Mouse (Mus musculus) heart, embryonic 10.5 days (tissue): ENCODE data around the gene Flrt1. TPM values are rescaled to one million over a fixed set of nuclear protein-coding genes. Genes with fewer than 3 reads are reported as not detected.
"Not testable (repeated sequence)": the region's sequence is repeated elsewhere in the genome, so short reads cannot be mapped to it uniquely, and the experiment has no call there.

Experiments used
- DNase-seq: peaks from one replicate; pipeline ENCODE4 v3.0.0-alpha.2; 2017; ENCODE audit warnings: low spot score
- H3K27ac ChIP-seq: fragments of 300-500 bp; sonication (generic); 2 replicates; pipeline ENCODE4 v1.5.1; 2016; ENCODE audit warnings: mild to moderate bottlenecking
- H3K27me3 ChIP-seq: fragments of 300-500 bp; sonication (generic); 2 replicates; pipeline ENCODE4 v1.6.1; 2016; ENCODE audit warnings: mild to moderate bottlenecking; ENCODE audit not compliant: poor library complexity, insufficient read depth, severe bottlenecking
- H3K36me3 ChIP-seq: fragments of 300-500 bp; sonication (generic); 2 replicates; pipeline ENCODE4 v1.6.1; 2016; ENCODE audit warnings: mild to moderate bottlenecking, moderate library complexity
- H3K4me1 ChIP-seq: fragments of 300-500 bp; sonication (generic); 2 replicates; pipeline ENCODE4 v1.6.1; 2016; ENCODE audit warnings: mild to moderate bottlenecking
- H3K4me3 ChIP-seq: fragments of 300-500 bp; sonication (generic); 2 replicates; pipeline ENCODE4 v1.5.1; 2016; ENCODE audit warnings: mild to moderate bottlenecking, moderate library complexity
- H3K9me3 ChIP-seq: fragments of 300-500 bp; sonication (generic); 2 replicates; pipeline ENCODE4 v1.6.1; 2016; ENCODE audit warnings: mild to moderate bottlenecking, moderate library complexity
- WGBS: fragments of 180-500 bp; shearing (Covaris S2); methylation state at CpG from one replicate; pipeline ENCODE4 v1.1.7; 2016; 5-methylcytosine and 5-hydroxymethylcytosine counted together
- polyA plus RNA-seq: library from polyadenylated mRNA; unstranded; fragments of >200 nt; fragmentation: Nextera tagmentation; extraction: Ambion mirVana; gene quantifications from 2 replicates; pipeline ENCODE4 v1.2.1, GENCODE M21; 2016

Flrt1 gene
- polyA plus RNA-seq, 1 experiment from 2014 or later: 1.0 TPM

DNA sequence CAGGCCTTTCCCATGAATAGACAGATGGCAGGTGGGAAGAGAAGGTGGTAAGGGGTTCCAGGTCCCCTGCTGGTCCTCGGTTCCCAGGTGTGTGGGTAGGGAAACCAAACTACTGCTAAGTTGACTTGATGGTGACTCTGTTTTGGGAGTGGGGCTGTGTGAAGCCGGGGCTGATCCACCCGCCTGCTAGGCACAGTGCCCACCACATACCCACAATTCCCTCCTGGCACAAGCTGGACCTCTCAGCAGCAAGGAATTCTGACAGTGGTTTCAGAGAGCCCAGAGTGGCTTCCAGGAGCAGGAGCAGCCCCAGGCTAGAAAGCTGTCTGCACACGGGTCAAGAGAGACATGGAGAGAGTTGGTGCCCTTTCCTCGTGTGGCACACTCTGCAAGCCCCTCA lies 16.5 kb downstream of the Flrt1 start:
- Histone ChIP-seq H3K9me3 (no peaks in the 10 kb centered on the region), H3K4me1 (peaks cover 15% of the 10 kb centered on the region; the same call in 1 of the 2 replicates), H3K27ac (no peak overlapping the region), H3K36me3 (no peaks in the 10 kb centered on the region), H3K4me3 (no peak overlapping the region), H3K27me3 (peaks cover 94% of the 10 kb centered on the region)
- 37% methylated on average over 5 of the region's 5 CpGs for WGBS
- DNase-seq: no peak

DNA sequence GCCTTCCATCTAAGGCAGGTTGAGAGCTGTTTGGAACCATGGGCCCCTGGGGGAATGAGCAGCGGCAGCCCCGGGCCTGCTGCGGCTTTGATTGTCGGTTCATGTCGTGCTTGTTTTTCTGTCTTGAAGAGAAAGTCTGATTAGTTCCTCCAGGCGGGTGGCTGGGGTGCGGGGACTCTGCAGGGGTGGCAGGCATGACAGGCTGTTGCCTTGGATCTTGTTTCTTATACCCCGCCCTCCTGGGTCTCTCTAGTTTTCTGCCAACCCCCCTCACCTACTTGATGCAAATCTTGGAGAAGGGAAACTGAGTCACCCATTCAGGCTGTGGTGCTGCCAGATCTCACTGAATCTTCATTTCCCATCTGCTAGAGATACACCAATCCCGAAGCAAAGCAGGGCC lies 17.0 kb downstream of the Flrt1 start:
- no peaks in the 10 kb centered on the region for H3K9me3 ChIP-seq
- H3K4me1 ChIP-seq: peaks cover 18% of the 10 kb centered on the region; the same call in 1 of the 2 replicates
- no peak overlapping the region for H3K4me3 ChIP-seq
- WGBS: 16% methylated on average over 9 of the region's 9 CpGs
- H3K27me3 ChIP-seq: peaks cover 97% of the 10 kb centered on the region
- H3K27ac ChIP-seq: no peak overlapping the region
- no peak for DNase-seq
- H3K36me3 ChIP-seq: no peaks in the 10 kb centered on the region

DNA sequence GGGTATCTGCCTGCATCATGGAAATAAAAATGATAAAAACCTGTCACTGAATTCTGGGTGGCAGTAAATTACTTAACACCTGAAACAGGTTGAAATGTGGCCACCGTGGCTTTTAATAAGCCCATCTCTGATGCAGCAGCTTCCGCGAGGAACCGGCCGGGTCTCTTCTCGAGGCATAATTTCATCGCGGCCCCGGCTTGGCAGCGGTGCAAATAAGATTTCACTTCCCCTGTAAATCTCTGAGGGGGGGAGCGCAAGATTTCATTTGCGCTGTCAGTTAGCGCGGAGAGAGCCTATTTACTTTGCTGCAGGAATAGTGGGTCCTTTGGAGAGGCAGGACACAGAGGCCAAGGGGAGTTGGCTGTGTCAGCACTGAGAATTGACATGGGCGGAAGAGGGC lies 20.8 kb downstream of the Flrt1 start:
- H3K4me3 ChIP-seq: no peak overlapping the region
- 79% methylated on average over 15 of the region's 15 CpGs for WGBS
- no peak for DNase-seq

DNA sequence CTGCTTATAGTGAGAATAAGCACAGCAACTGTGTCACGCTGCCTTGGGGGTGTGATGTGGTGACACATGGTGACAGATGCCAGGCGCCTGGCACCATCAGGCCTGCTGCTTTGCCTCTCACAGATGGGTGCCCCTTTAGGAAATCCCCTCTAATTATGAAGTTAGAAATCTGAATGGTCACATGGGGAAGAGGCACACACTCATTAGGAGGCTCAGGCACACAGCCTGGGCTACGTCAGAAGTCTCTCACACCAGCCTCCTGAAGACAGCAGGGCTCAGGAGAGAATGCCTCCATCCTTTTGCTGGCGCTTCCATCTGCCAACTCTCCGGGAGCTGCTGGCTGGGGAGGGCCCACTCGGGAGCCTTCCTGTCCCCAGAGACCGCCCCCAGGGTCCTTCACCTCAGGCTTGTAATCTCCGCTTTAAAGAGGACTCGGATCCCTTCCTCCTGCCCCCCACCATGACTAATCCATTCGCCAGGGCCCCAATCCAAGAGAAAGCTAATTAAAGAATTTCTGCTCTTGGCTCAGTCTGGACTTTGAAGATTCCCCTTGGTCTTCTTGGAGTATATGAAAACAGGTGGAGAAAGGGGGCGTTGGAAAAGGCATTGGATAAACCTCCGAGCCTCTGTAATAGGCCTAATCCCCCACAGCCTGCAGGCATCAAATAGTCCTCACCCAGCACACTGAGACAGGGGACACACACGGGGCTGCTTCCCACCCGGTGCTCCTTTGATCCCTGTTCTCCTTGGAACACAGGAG lies 22.3 kb downstream of the Flrt1 start:
- H3K27me3 ChIP-seq: peaks cover 74% of the 10 kb centered on the region
- H3K4me1 ChIP-seq: peaks cover 18% of the 10 kb centered on the region
- no peak overlapping the region for H3K4me3 ChIP-seq
- DNase-seq: no peak
- H3K27ac ChIP-seq: no peak overlapping the region
- H3K9me3 ChIP-seq: no peaks in the 10 kb centered on the region
- 32% methylated on average over 14 of the region's 14 CpGs for WGBS
- no peaks in the 10 kb centered on the region for H3K36me3 ChIP-seq

More for the DNA sequence above, 20.8 kb downstream of the Flrt1 start:
- no peaks in the 10 kb centered on the region for H3K36me3 ChIP-seq
- H3K4me1 ChIP-seq: peaks cover 15% of the 10 kb centered on the region
- H3K27ac ChIP-seq: no peak overlapping the region
- peaks cover 79% of the 10 kb centered on the region for H3K27me3 ChIP-seq
- no peaks in the 10 kb centered on the region for H3K9me3 ChIP-seq

DNA sequence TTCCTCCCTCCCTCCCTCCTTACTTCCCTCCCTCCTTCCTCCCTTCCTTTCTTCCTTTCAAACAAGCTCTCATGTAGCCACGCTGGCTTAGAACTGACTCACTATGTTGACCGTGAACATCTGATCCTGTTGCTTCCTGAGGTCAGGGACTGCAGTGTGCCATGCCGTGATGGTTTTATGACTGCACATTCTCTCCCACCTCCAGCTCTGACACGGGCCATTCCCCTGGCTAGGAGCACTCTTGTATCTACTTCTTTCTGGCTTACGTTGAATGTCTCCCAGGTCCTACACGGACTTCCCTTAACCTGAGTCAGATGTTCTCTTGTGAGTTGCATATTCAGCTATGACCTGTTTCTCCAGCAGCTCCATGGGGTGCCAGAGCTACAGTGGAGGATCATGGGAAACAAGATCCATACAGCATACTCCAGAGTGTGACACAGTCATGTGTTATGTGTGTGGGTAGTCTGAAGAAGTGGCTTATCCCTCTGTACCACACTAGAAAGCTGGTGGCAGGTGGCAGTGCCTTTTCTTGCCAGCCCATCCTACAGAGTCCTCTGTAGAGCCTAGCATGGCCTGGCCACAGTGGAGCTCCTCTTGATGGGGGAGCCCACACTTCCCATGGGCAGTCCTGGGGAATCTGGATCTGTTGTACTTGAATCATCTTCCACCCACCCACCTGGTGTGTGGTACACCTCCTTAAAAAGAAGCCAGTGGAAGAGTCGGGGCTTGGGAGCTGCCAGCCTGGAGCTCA lies 23.8 kb downstream of the Flrt1 start:
- no peaks in the 10 kb centered on the region for H3K36me3 ChIP-seq
- peaks cover 58% of the 10 kb centered on the region for H3K27me3 ChIP-seq
- DNase-seq: no peak
- WGBS: 81% methylated on average over 7 of the region's 7 CpGs
- peaks cover 18% of the 10 kb centered on the region for H3K4me1 ChIP-seq
- no peak overlapping the region for H3K27ac ChIP-seq
- H3K4me3 ChIP-seq: no peak overlapping the region
- no peaks in the 10 kb centered on the region for H3K9me3 ChIP-seq

DNA sequence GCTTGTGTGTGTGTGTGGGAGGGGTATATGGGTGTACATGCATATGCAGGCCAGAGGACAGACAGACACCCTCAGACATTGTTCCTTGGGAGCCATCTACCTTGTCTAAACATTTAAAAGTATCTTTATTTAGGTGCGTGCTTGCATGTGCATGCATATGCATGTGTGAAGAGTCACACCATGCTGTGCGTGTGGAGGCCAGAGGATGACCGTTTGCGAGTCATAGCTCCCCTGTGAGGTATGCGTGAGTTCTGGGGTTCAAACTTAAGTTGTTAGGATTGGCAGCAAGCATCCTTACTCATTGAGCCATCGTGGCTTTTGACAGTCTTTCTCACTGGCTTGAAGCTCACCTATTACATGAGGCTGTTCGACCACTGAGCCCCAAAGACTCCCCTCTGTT lies 27.3 kb downstream of the Flrt1 start:
- no peak overlapping the region for H3K27ac ChIP-seq
- no peak for DNase-seq
- 76% methylated on average over 7 of the region's 7 CpGs for WGBS
- peaks cover 39% of the 10 kb centered on the region; the same call in 1 of the 2 replicates for H3K27me3 ChIP-seq
- no peak overlapping the region for H3K4me3 ChIP-seq
- H3K9me3 ChIP-seq: no peaks in the 10 kb centered on the region
- H3K36me3 ChIP-seq: no peaks in the 10 kb centered on the region
- peaks cover 13% of the 10 kb centered on the region; the same call in 1 of the 2 replicates for H3K4me1 ChIP-seq

DNA sequence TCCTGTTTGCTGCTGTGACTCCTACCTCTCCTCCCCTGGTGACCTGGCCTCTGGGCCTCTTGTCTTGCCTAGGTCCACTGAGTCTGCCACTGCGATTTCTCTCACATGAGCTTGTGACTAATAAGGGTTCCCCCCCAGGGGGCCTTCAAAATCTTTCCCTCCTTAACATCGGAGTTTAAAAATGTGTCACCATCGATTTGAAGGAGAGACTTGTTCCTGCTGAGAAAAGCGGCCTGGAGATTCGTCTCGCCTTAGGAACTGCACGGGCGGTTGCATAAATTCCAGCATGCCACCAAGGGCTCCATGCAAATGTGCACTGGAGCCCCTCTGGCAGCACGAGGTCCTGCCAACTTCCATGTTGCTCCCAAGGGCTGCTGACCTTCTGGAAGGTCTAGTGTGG lies 27.9 kb downstream of the Flrt1 start:
- WGBS: 66% methylated on average over 9 of the region's 9 CpGs

DNA sequence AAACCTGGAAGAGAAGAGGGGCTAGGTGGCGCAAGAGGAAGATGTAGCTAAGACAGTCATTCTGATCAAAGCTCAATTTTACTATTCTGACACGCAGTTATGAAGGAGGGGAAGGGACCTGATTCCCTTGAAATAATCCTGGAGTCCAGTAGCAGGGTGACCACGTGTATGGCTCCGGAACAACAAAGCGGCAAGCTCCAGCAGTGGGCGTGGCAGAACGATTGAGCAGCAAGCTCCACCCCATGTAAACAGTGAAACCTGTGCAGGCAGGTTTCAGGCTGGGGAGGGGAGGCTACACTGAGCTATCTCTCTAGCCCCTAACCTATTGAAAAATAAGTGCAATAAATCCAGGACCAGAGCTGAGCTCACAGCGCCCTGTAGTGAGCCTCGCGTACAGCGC lies 30.2 kb downstream of the Flrt1 start:
- WGBS: 75% methylated on average over 11 of the region's 11 CpGs
- H3K27me3 ChIP-seq: peaks cover 47% of the 10 kb centered on the region
- peaks cover 38% of the 10 kb centered on the region for H3K4me1 ChIP-seq
- DNase-seq, H3K4me3 ChIP-seq, H3K36me3 ChIP-seq, H3K9me3 ChIP-seq, H3K27ac ChIP-seq: not testable (repeated sequence)

More for the DNA sequence above, 27.9 kb downstream of the Flrt1 start:
- no peaks in the 10 kb centered on the region for H3K9me3 ChIP-seq
- no peak for DNase-seq
- peaks cover 15% of the 10 kb centered on the region for H3K4me1 ChIP-seq
- peaks cover 38% of the 10 kb centered on the region; the same call in 1 of the 2 replicates for H3K27me3 ChIP-seq
- no peak overlapping the region for H3K27ac ChIP-seq
- no peaks in the 10 kb centered on the region for H3K36me3 ChIP-seq
- no peak overlapping the region for H3K4me3 ChIP-seq

DNA sequence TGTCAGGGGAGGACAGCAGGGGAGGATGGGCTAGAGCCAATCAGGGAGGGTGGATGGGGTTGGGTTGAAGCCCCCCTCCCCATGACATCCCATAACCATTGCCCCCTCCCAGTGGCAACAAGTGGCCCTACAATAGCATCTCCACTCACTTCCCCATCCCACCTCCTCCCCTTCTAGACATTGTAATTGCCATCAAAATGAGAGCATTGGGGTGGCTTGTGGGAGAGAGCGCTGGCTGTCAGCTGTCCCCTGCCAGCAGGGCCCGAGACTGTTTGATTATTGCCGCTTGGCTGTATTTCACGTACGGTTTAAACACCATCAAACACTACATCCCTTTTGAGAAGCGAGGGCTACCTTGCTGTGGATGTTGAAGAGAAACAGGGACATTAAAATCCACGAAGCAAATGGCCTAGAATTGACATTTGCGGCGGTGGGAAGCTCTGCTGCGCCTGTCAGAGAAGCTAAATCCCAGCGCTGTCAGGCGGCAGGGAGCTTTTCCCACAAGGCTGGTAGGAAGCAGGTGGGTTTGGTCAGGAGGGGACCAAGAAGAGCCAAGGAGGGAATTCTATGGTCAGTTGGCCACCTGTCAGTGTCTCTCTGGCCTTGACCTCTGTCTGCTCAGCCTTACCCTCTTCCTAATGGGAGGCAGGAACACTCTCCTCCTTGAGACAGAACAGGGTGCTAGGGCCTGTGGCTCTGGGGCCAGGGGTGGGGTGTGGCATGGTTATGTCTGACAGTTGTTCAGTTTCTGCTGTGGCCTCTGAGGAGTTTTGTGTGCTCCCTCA lies 31.3 kb downstream of the Flrt1 start:
- no peak for DNase-seq
- no peak overlapping the region for H3K4me3 ChIP-seq
- 50% methylated on average over 12 of the region's 12 CpGs for WGBS
- H3K27ac ChIP-seq: no peak overlapping the region
- H3K4me1 ChIP-seq: peaks cover 47% of the 10 kb centered on the region
- no peaks in the 10 kb centered on the region for H3K9me3 ChIP-seq
- H3K36me3 ChIP-seq: no peaks in the 10 kb centered on the region
- H3K27me3 ChIP-seq: peaks cover 49% of the 10 kb centered on the region

DNA sequence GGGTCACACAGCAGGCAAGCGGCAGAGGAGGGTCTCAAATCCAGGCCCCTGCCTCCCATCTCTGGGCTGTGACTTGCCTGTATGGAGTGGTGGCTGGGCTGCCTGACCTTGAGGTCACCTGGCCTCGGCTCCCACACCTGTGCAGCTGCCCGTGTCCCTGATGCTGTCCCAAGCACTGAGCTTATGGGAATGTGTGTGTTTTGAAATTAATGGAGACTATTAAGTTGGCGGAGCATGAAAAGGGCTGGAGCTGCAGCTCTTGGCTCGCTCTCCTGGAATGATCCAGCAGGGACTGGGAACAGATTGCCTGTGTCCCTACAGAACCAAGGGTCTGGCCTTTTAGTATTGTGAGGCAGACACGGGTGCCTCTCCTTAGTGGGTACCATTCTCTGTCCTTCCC lies 33.3 kb downstream of the Flrt1 start:
- H3K4me1 ChIP-seq: peaks cover 60% of the 10 kb centered on the region
- no peak for DNase-seq
- WGBS: 77% methylated on average over 6 of the region's 6 CpGs

DNA sequence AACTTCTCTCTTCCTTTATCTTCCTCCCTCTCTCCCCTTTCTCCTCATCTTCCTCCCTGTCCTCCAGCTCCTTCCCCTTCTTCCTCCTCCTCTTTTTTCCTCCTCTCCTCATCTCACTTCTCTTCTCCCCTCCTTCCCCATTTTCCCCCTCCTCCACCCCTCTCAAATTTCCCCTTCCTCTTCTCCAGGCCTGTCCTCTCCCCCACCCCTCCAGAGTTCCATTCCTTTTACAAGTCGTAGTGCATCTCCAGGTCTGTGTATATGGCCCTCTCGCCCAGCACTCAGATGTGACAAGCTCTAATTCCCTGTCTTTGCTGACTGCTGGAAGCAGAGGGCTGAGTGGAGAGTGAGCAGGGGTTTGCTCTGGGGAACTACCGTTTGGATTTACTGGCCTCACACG lies 34.8 kb downstream of the Flrt1 start:
- Histone ChIP-seq H3K4me1 (peaks cover 73% of the 10 kb centered on the region), H3K36me3 (no peaks in the 10 kb centered on the region), H3K4me3 (peak overlapping the region; percentile 48; the same call in 1 of the 2 replicates), H3K27me3 (peaks cover 76% of the 10 kb centered on the region), H3K27ac (0 out of 2 replicates have a peak overlapping the region, but pooled peaks have one; percentile 73), H3K9me3 (no peaks in the 10 kb centered on the region)
- no peak for DNase-seq
- WGBS: 17% methylated on average over 4 of the region's 4 CpGs

More for the DNA sequence above, 33.3 kb downstream of the Flrt1 start:
- Histone ChIP-seq H3K27me3 (peaks cover 61% of the 10 kb centered on the region), H3K9me3 (no peaks in the 10 kb centered on the region), H3K4me3 (no peak overlapping the region), H3K27ac (no peak overlapping the region), H3K36me3 (no peaks in the 10 kb centered on the region)

DNA sequence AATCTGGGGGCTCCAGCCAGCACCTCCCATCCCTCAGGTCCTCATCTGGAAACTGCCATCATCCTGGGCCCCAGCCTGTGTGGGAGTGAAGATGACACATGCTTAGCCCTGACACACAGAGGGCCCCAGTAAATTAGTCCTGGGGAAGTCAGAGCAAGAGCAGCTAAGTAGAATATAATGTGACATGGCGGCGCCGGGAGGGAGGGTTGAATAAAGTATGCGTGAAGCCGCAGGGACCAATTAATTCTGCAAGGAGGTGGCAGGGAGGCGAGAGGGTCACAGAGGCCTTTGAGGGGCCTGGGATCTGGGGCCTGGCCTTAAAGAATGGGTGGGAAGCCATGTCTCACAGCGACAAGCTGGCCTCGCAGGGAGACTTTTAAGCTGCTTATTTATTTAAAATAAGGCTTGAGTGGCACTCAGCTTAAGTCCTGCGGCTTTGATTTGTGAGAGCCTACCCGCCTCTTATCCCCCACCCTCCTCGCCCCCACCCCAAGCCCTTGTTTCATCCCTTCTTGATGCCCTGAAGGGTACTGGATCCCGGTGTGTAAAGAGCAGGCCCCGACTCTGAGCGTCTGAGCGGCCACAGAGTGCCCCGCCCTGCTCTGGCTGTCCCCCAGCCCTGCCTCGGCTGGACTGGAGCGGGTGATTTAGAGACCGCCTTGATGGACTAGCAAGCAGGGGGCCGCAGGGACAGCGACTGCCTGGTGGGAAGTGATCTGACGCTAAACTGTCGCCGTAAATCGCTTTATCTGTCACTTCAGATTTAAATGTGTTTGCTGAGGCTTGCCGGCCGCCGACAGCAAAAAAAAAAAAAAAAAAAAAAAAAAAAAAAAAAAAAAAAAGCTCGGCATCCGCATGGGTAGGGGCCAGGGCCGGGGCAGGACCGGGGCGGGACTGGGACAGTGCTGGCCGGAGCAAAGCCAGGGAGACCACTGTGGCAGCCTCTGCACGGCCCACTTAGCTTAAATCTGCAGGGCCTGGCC lies 35.5 kb downstream of the Flrt1 start:
- Histone ChIP-seq H3K36me3 (no peaks in the 10 kb centered on the region), H3K4me1 (peaks cover 73% of the 10 kb centered on the region), H3K4me3 (peak overlapping the region; percentile 48), H3K27me3 (peaks cover 78% of the 10 kb centered on the region), H3K27ac (peak overlapping the region; percentile 73), H3K9me3 (no peaks in the 10 kb centered on the region)
- WGBS: 12% methylated on average over 33 of the region's 35 CpGs
- DNase-seq: no peak
